8 mouse cellular contexts compared by ENCODE assay signal in the genomic region with DNA sequence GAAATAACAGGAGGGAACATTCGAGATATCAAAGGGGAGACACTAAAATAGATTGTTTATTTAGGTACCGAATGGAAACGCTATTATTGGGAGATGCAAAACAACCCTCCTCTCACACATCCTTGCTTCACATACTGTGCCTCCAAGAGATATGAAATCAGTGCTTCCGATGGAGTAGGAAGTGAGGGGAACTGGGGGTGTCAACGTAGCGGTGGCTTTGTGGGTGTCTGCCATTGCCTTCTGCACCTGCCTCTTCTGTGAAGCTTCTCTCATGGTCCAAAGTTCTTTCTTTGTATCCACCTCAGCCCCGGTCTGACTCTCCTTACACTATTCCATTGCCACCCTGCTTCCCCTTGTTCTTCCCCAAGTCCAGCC.
DNase-seq lines count a peak whose midpoint lies in the region; ATAC-seq and TF ChIP-seq lines count a peak whose summit lies in the region.

No protein-coding gene starts in this region.

- no peak overlapping the region for H3K4me3 ChIP-seq in embryonic facial prominence, embryonic 11.5 days (ENCODE audit: low read depth, low read length)
- H3K4me3 ChIP-seq in heart, postnatal 0 days (ENCODE audit: low read depth, low read length): peak overlapping the region; percentile 33
- H3K4me3 ChIP-seq in liver, postnatal 0 days (ENCODE audit: low read depth, low read length): peak overlapping the region; percentile 17; the same call in 1 of the 2 replicates

- peak; percentile 29 for DNase-seq in layer of hippocampus, adult 11-12 months (ENCODE audit: low spot score)
- no peak for DNase-seq in layer of hippocampus, postnatal 25 days (ENCODE audit: extremely low spot score in 1 of 2, low spot score in 1 of 2)
- DNase-seq in embryonic facial prominence, embryonic 11.5 days (ENCODE audit: low spot score): no peak
- no peak for DNase-seq in heart, postnatal 0 days (ENCODE audit: low spot score)
- no peak for DNase-seq in liver, postnatal 0 days
- no peak for DNase-seq in yolk sac, embryonic 10.5 days (ENCODE audit: low spot score)
- DNase-seq in urinary bladder, postnatal 14 days (ENCODE audit: low spot score): no peak
- DNase-seq in retina, postnatal 1 day: no peak

- peak overlapping the region; percentile 30; the same call in 1 of the 2 replicates for H3K4me2 ChIP-seq in embryonic facial prominence, embryonic 11.5 days (ENCODE audit: low read depth, low read length)
- H3K4me2 ChIP-seq in heart, postnatal 0 days (ENCODE audit: low read depth, low read length): peak overlapping the region; percentile 63
- H3K4me2 ChIP-seq in liver, postnatal 0 days (ENCODE audit: low read depth, low read length): peak overlapping the region; percentile 64

- H3K36me3 ChIP-seq in embryonic facial prominence, embryonic 11.5 days (replicated peaks; ENCODE audit: control insufficient read depth, insufficient read depth, low read depth, low read length): no peaks in the 10 kb centered on the region
- H3K36me3 ChIP-seq in heart, postnatal 0 days (replicated peaks; ENCODE audit: control insufficient read depth, insufficient read depth, low read length): no peaks in the 10 kb centered on the region
- H3K36me3 ChIP-seq in liver, postnatal 0 days (replicated peaks; ENCODE audit: insufficient read depth, low read length): no peaks in the 10 kb centered on the region

- 69% methylated on average over 7 of the region's 7 CpGs for WGBS in embryonic facial prominence, embryonic 11.5 days
- 10% methylated on average over 7 of the region's 7 CpGs for WGBS in heart, postnatal 0 days
- WGBS in liver, postnatal 0 days (ENCODE audit: insufficient replicate concordance): 33% methylated on average over 7 of the region's 7 CpGs

- no peak for TF ChIP-seq CTCF in heart, postnatal 0 days (IDR thresholded peaks at IDR 0.05; ENCODE audit: low read depth)
- TF ChIP-seq CTCF in liver, postnatal 0 days (IDR thresholded peaks at IDR 0.05; ENCODE audit: low read depth): no peak

- no peak for ATAC-seq in embryonic facial prominence, embryonic 11.5 days (replicated peaks; ENCODE audit: insufficient number of reproducible peaks, low FRiP score, low TSS enrichment, low read depth)
- no peak for ATAC-seq in heart, postnatal 0 days (ENCODE audit: insufficient read depth, low read depth)
- ATAC-seq in liver, postnatal 0 days: no peak

- H3K27ac ChIP-seq in embryonic facial prominence, embryonic 11.5 days (replicated peaks; ENCODE audit: low read depth, low read length): no peak overlapping the region
- H3K27ac ChIP-seq in heart, postnatal 0 days (ENCODE audit: low read depth): peak overlapping the region; percentile 73; the same call in 1 of the 2 replicates
- no peak overlapping the region for H3K27ac ChIP-seq in liver, postnatal 0 days (ENCODE audit: low read depth)

- no peaks in the 10 kb centered on the region for H3K27me3 ChIP-seq in embryonic facial prominence, embryonic 11.5 days (ENCODE audit: control insufficient read depth, insufficient read depth, low read length)
- H3K27me3 ChIP-seq in heart, postnatal 0 days (ENCODE audit: control insufficient read depth, insufficient read depth, low read length): no peaks in the 10 kb centered on the region
- H3K27me3 ChIP-seq in liver, postnatal 0 days (ENCODE audit: insufficient read depth, low read length): no peaks in the 10 kb centered on the region

- no peaks in the 10 kb centered on the region for H3K4me1 ChIP-seq in embryonic facial prominence, embryonic 11.5 days (ENCODE audit: control insufficient read depth, insufficient read depth, low read length)
- peaks cover 27% of the 10 kb centered on the region for H3K4me1 ChIP-seq in heart, postnatal 0 days (ENCODE audit: control insufficient read depth, insufficient read depth)
- H3K4me1 ChIP-seq in liver, postnatal 0 days (ENCODE audit: insufficient read depth): no peaks in the 10 kb centered on the region

- no peak for TF ChIP-seq EP300 in heart, postnatal 0 days (IDR thresholded peaks at IDR 0.05; ENCODE audit: low read depth)
- TF ChIP-seq EP300 in liver, postnatal 0 days (IDR thresholded peaks at IDR 0.05; ENCODE audit: low read depth): no peak

- H3K9ac ChIP-seq in embryonic facial prominence, embryonic 11.5 days (replicated peaks; ENCODE audit: low read length): no peak overlapping the region
- no peak overlapping the region for H3K9ac ChIP-seq in heart, postnatal 0 days (replicated peaks; ENCODE audit: low read depth, low read length)
- no peak overlapping the region for H3K9ac ChIP-seq in liver, postnatal 0 days (replicated peaks)

- no peaks in the 10 kb centered on the region for H3K9me3 ChIP-seq in embryonic facial prominence, embryonic 11.5 days (replicated peaks; ENCODE audit: control insufficient read depth, low read length)
- H3K9me3 ChIP-seq in heart, postnatal 0 days (replicated peaks; ENCODE audit: control insufficient read depth, low read length): no peaks in the 10 kb centered on the region
- H3K9me3 ChIP-seq in liver, postnatal 0 days (ENCODE audit: low read length): no peaks in the 10 kb centered on the region
